Mouse (Mus musculus) effector memory CD4-positive, alpha-beta T cell, adult 7 months (primary cell): Measurements from ENCODE around the gene Klk1b1. TPM values are rescaled to one million over a fixed set of nuclear protein-coding genes. Genes with fewer than 3 reads are reported as not detected.

Experiments used
- polyA plus RNA-seq: library from polyadenylated mRNA; unstranded; fragments of 100-300 nt; shearing (Covaris generic); gene quantifications from one replicate; pipeline ENCODE4 v1.2.1, GENCODE M21; 2017

Gene Klk1b1
- not detected for polyA plus RNA-seq

GRCm38 (mm10) chr7:43966451-43966850 lies at the start of gene Klk1b1:
TSS of gene Klk1b1 (plus strand) at chr7:43966751.

GRCm38 (mm10) chr7:43933440-43933839 lies 33.1 kb upstream of the Klk1b1 start, which contains the start of gene Klk15:
TSS of gene Klk15 (plus strand) at chr7:43933740.

GRCm38 (mm10) chr7:43950364-43950763 lies 16.2 kb upstream of the Klk1b1 start, which contains the start of gene Klk1b8:
TSS of gene Klk1b8 (plus strand) at chr7:43950664.

DNA sequence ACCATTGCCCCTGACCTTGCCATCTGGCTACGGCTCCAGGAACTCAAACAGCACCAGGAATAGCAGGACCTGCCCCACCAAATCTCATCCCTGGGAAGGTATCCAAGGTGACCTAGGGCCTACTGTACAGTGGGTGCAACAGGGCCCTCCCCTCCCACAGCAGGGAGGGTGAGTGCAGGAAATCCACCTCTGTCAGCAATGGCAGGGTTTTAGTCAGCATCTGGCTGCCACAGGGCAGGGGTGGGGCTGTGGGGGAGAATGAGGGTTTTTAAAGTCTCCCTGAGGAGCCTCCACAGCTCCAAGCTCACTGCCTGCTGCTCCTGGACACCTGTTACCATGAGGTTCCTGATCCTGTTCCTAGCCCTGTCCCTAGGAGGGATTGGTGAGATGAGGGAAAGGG lies 9.2 kb downstream of the Klk1b1 start, which contains the start of gene Klk1b9:
Gene Klk1b9 (plus strand): TSS at position 301 of the 400 bp plus-strand sequence.

DNA sequence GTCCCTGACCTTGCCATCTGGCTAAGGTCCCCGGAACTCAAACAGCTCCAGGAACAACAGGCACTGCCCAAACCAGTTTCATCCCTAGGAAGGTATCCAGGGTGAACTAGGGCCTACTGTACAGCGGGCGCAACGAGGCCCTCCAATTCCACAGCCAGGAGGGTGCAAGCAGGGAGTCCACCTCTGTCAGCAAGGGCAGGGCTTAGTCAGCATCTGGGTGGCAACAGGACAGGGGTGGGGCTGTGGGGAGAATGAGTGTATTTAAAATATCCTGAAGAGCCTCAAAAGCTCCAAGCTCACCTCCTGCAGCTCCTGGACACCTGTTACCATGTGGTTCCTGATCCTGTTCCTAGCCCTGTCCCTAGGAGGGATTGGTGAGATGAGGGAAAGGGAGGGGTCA lies 29.0 kb downstream of the Klk1b1 start, which contains the start of gene Klk1b11:
Gene Klk1b11 (plus strand): TSS at position 301 of the 400 bp plus-strand sequence.

DNA sequence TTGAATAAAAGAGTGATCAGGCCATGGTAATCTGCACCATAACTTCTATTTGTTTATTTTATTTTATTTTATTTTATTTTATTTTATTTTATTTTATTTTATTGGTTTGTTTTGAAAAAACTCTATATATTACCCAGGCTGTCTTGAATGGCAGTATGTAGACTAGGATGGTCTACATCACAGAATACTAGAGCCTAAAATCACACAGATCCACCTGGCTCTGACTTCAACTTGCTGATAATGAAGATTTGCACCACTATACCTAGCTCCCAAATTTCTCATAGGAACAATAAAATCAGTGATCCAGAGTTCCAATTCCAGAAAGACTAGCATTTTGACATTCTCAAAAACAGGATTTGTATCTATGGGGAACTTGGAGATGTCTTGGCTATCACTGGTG lies 45.3 kb downstream of the Klk1b1 start, which contains the start of gene Klk1b26:
Gene Klk1b26 (plus strand): TSS at position 301 of the 400 bp plus-strand sequence.

Other genes with a start within 250 kb of the Klk1b1 start
- gene Klk12, start 197.9 kb upstream of the Klk1b1 start, polyA plus RNA-seq = not detected
- gene Klk11, start 192.1 kb upstream of the Klk1b1 start, polyA plus RNA-seq = 0.30 TPM
- 0.56 TPM for gene Klk10, start 185.7 kb upstream of the Klk1b1 start, polyA plus RNA-seq
- 0.60 TPM for gene Klk9, start 174.9 kb upstream of the Klk1b1 start, polyA plus RNA-seq
- 41.3 TPM for gene Klk8, start 169.2 kb upstream of the Klk1b1 start, polyA plus RNA-seq
- gene Klk7, start 155.5 kb upstream of the Klk1b1 start, polyA plus RNA-seq = not detected
- gene Klk6, start 142.3 kb upstream of the Klk1b1 start, polyA plus RNA-seq = not detected
- not detected for gene Klk5, start 124.8 kb upstream of the Klk1b1 start, polyA plus RNA-seq
- gene Klk4, start 85.6 kb upstream of the Klk1b1 start, polyA plus RNA-seq = not detected
- gene Klk15, start 33.0 kb upstream of the Klk1b1 start, polyA plus RNA-seq = not detected
- 0.90 TPM for gene Klk1b8, start 16.1 kb upstream of the Klk1b1 start, polyA plus RNA-seq
- gene Klk1b9, start 9.3 kb downstream of the Klk1b1 start, polyA plus RNA-seq = not detected
- not detected for gene Klk1b11, start 29.1 kb downstream of the Klk1b1 start, polyA plus RNA-seq
- not detected for gene Klk1b26, start 45.4 kb downstream of the Klk1b1 start, polyA plus RNA-seq
- gene Klk1b27, start 85.5 kb downstream of the Klk1b1 start, polyA plus RNA-seq = not detected
- gene Klk1b21, start 135.6 kb downstream of the Klk1b1 start, polyA plus RNA-seq = not detected
- not detected for gene Klk1b22, start 145.9 kb downstream of the Klk1b1 start, polyA plus RNA-seq
- not detected for gene Klk1b16, start 170.0 kb downstream of the Klk1b1 start, polyA plus RNA-seq
- not detected for gene Klk1b24, start 221.5 kb downstream of the Klk1b1 start, polyA plus RNA-seq
- gene Klk1b3, start 231.4 kb downstream of the Klk1b1 start, polyA plus RNA-seq = not detected
- gene Klk1b4, start 240.7 kb downstream of the Klk1b1 start, polyA plus RNA-seq = not detected
- gene Klk1b5, start 249.2 kb downstream of the Klk1b1 start, polyA plus RNA-seq = not detected